Mouse (Mus musculus): ENCODE results near the gene Ccdc171. TPM values are rescaled to one million over a fixed set of nuclear protein-coding genes. Genes with fewer than 3 reads are reported as not detected.
"Not testable (repeated sequence)": the region's sequence is repeated elsewhere in the genome, so short reads cannot be mapped to it uniquely, and the experiment has no call there.

Gene Ccdc171
- polyA plus RNA-seq, 1 experiment from 2014 or later: 3.4 TPM

GRCm38 (mm10) chr4:83512217-83512616 is 13.1 kb upstream of the Ccdc171 start:
- no peaks in the 10 kb centered on the region for H3K9me3 ChIP-seq
- H3K4me1 ChIP-seq: no peaks in the 10 kb centered on the region; the same call in 1 of the 2 replicates
- ATAC-seq (ENCODE audit: insufficient number of reproducible peaks, low FRiP score, low TSS enrichment, low read depth): no peak
- no peak overlapping the region for H3K27ac ChIP-seq
- H3K9ac ChIP-seq: no peak overlapping the region
- no peak overlapping the region for H3K4me2 ChIP-seq
- WGBS: 87% methylated on average over 3 of the region's 3 CpGs
- H3K36me3 ChIP-seq: no peaks in the 10 kb centered on the region
- no peaks in the 10 kb centered on the region for H3K27me3 ChIP-seq
- H3K4me3 ChIP-seq: no peak overlapping the region

GRCm38 (mm10) chr4:83512644-83513043 is 12.7 kb upstream of the Ccdc171 start:
- H3K4me3 ChIP-seq: no peak overlapping the region
- H3K27ac ChIP-seq: no peak overlapping the region
- H3K27me3 ChIP-seq: no peaks in the 10 kb centered on the region
- ATAC-seq (ENCODE audit: insufficient number of reproducible peaks, low FRiP score, low TSS enrichment, low read depth): no peak
- no peaks in the 10 kb centered on the region; the same call in 1 of the 2 replicates for H3K4me1 ChIP-seq
- H3K4me2 ChIP-seq: no peak overlapping the region
- no peaks in the 10 kb centered on the region for H3K9me3 ChIP-seq
- H3K9ac ChIP-seq: no peak overlapping the region
- no peaks in the 10 kb centered on the region for H3K36me3 ChIP-seq
- WGBS: 64% methylated on average over 2 of the region's 2 CpGs

GRCm38 (mm10) chr4:83514183-83514582 is 11.2 kb upstream of the Ccdc171 start:
- no peak for ATAC-seq (ENCODE audit: insufficient number of reproducible peaks, low FRiP score, low TSS enrichment, low read depth)
- no peak overlapping the region for H3K27ac ChIP-seq
- H3K4me1 ChIP-seq: no peaks in the 10 kb centered on the region; the same call in 1 of the 2 replicates
- 81% methylated on average over 1 of the region's 1 CpGs for WGBS
- H3K9me3 ChIP-seq: no peaks in the 10 kb centered on the region
- H3K9ac ChIP-seq: no peak overlapping the region
- H3K27me3 ChIP-seq: no peaks in the 10 kb centered on the region
- no peak overlapping the region for H3K4me3 ChIP-seq
- no peaks in the 10 kb centered on the region for H3K36me3 ChIP-seq
- no peak overlapping the region for H3K4me2 ChIP-seq

- Histone ChIP-seq H3K4me3 (no peak overlapping the region), H3K4me1 (no peaks in the 10 kb centered on the region; the same call in 1 of the 2 replicates), H3K27me3 (no peaks in the 10 kb centered on the region), H3K27ac (no peak overlapping the region), H3K36me3 (no peaks in the 10 kb centered on the region), H3K4me2 (no peak overlapping the region), H3K9ac (no peak overlapping the region), H3K9me3 (no peaks in the 10 kb centered on the region)
- WGBS: 90% methylated on average over 10 of the region's 10 CpGs
- ATAC-seq (ENCODE audit: insufficient number of reproducible peaks, low FRiP score, low TSS enrichment, low read depth): no peak
Measured at GRCm38 (mm10) chr4:83514976-83515669, 10.2 kb upstream of the Ccdc171 start.

GRCm38 (mm10) chr4:83516144-83516543 is 9.2 kb upstream of the Ccdc171 start:
- H3K9me3 ChIP-seq; H3K4me1 ChIP-seq; H3K36me3 ChIP-seq; H3K27me3 ChIP-seq; H3K9ac ChIP-seq; ATAC-seq (ENCODE audit: insufficient number of reproducible peaks, low FRiP score, low TSS enrichment, low read depth); H3K4me3 ChIP-seq; H3K4me2 ChIP-seq; H3K27ac ChIP-seq: not testable (repeated sequence)
- WGBS: 94% methylated on average over 5 of the region's 6 CpGs

GRCm38 (mm10) chr4:83519148-83519547 is 6.2 kb upstream of the Ccdc171 start:
- H3K9ac ChIP-seq: no peak overlapping the region
- WGBS: 95% methylated on average over 2 of the region's 2 CpGs

GRCm38 (mm10) chr4:83519807-83520206 is 5.5 kb upstream of the Ccdc171 start:
- Histone ChIP-seq H3K9ac (no peak overlapping the region), H3K36me3 (no peaks in the 10 kb centered on the region), H3K4me1 (peaks cover 4% of the 10 kb centered on the region; the same call in 1 of the 2 replicates), H3K27ac (no peak overlapping the region), H3K4me2 (no peak overlapping the region), H3K9me3 (no peaks in the 10 kb centered on the region), H3K4me3 (no peak overlapping the region), H3K27me3 (no peaks in the 10 kb centered on the region)
- no peak for ATAC-seq (ENCODE audit: insufficient number of reproducible peaks, low FRiP score, low TSS enrichment, low read depth)

More at GRCm38 (mm10) chr4:83519148-83519547, 6.2 kb upstream of the Ccdc171 start:
- Histone ChIP-seq H3K27me3 (no peaks in the 10 kb centered on the region), H3K9me3 (no peaks in the 10 kb centered on the region), H3K36me3 (no peaks in the 10 kb centered on the region), H3K27ac (no peak overlapping the region), H3K4me3 (no peak overlapping the region), H3K4me2 (no peak overlapping the region), H3K4me1 (no peaks in the 10 kb centered on the region)
- no peak for ATAC-seq (ENCODE audit: insufficient number of reproducible peaks, low FRiP score, low TSS enrichment, low read depth)

- peaks cover 4% of the 10 kb centered on the region; the same call in 1 of the 2 replicates for H3K4me1 ChIP-seq
- H3K9ac ChIP-seq: no peak overlapping the region
- WGBS: 88% methylated on average over 4 of the region's 4 CpGs
- ATAC-seq (ENCODE audit: insufficient number of reproducible peaks, low FRiP score, low TSS enrichment, low read depth): no peak
- no peak overlapping the region for H3K4me3 ChIP-seq
- no peaks in the 10 kb centered on the region for H3K9me3 ChIP-seq
- no peaks in the 10 kb centered on the region for H3K36me3 ChIP-seq
- H3K4me2 ChIP-seq: no peak overlapping the region
- H3K27ac ChIP-seq: no peak overlapping the region
- no peaks in the 10 kb centered on the region for H3K27me3 ChIP-seq
Measured at GRCm38 (mm10) chr4:83520308-83520707, 5.0 kb upstream of the Ccdc171 start.

GRCm38 (mm10) chr4:83522066-83522465 is 3.3 kb upstream of the Ccdc171 start:
- Histone ChIP-seq H3K4me1 (peaks cover 8% of the 10 kb centered on the region), H3K4me2 (no peak overlapping the region), H3K9me3 (no peaks in the 10 kb centered on the region), H3K36me3 (no peaks in the 10 kb centered on the region), H3K9ac (no peak overlapping the region), H3K4me3 (no peak overlapping the region), H3K27ac (no peak overlapping the region), H3K27me3 (no peaks in the 10 kb centered on the region)
- 40% methylated on average over 5 of the region's 5 CpGs for WGBS
- ATAC-seq (ENCODE audit: insufficient number of reproducible peaks, low FRiP score, low TSS enrichment, low read depth): no peak

- no peaks in the 10 kb centered on the region for H3K9me3 ChIP-seq
- peak overlapping the region; percentile 63; the same call in 1 of the 2 replicates for H3K9ac ChIP-seq
- WGBS: 10% methylated on average over 6 of the region's 6 CpGs
- no peak for ATAC-seq (ENCODE audit: insufficient number of reproducible peaks, low FRiP score, low TSS enrichment, low read depth)
- no peaks in the 10 kb centered on the region for H3K27me3 ChIP-seq
- peak overlapping the region; percentile 60 for H3K4me2 ChIP-seq
- H3K27ac ChIP-seq: peak overlapping the region; percentile 95
- H3K4me1 ChIP-seq: peaks cover 8% of the 10 kb centered on the region
- no peaks in the 10 kb centered on the region for H3K36me3 ChIP-seq
- peak overlapping the region; percentile 83 for H3K4me3 ChIP-seq
Measured at GRCm38 (mm10) chr4:83524456-83524842, 896 bp upstream of the Ccdc171 start.

GRCm38 (mm10) chr4:83525690-83526055 is 328 bp downstream of the Ccdc171 start:
- whole genome bisulfite sequencing: under 1% methylated on average over 18 of the region's 18 CpGs
- H3K9me3 ChIP-seq: no peaks in the 10 kb centered on the region
- ATAC-seq (ENCODE audit: insufficient number of reproducible peaks, low FRiP score, low TSS enrichment, low read depth): peak; percentile 74

GRCm38 (mm10) chr4:83526270-83526987 is 1.1 kb downstream of the Ccdc171 start:
- ATAC-seq (ENCODE audit: insufficient number of reproducible peaks, low FRiP score, low TSS enrichment, low read depth): no peak
- Histone ChIP-seq H3K4me1 (peaks cover 8% of the 10 kb centered on the region), H3K9me3 (no peaks in the 10 kb centered on the region), H3K27me3 (no peaks in the 10 kb centered on the region), H3K27ac (no peak overlapping the region), H3K9ac (no peak overlapping the region), H3K36me3 (no peaks in the 10 kb centered on the region), H3K4me3 (peak overlapping the region; percentile 83), H3K4me2 (peak overlapping the region; percentile 82)
- 4% methylated on average over 13 of the region's 13 CpGs for WGBS

More at GRCm38 (mm10) chr4:83525690-83526055, 328 bp downstream of the Ccdc171 start:
- peaks cover 8% of the 10 kb centered on the region for H3K4me1 ChIP-seq
- H3K27ac ChIP-seq: peak overlapping the region; percentile 80
- H3K27me3 ChIP-seq: no peaks in the 10 kb centered on the region
- peak overlapping the region; percentile 82 for H3K4me2 ChIP-seq
- peak overlapping the region; percentile 53 for H3K9ac ChIP-seq
- peak overlapping the region; percentile 83 for H3K4me3 ChIP-seq
- no peaks in the 10 kb centered on the region for H3K36me3 ChIP-seq

All from limb, embryonic 15.5 days (tissue).